Mouse (Mus musculus) MEL (cell line): ENCODE results near the gene Asxl2.
A peak's percentile ranks its signal among the peaks of the same experiment; 100 is the strongest.

Experiments
- CTCF ChIP-seq, 3 experiments: IDR thresholded peaks in 2 of 3; conservative IDR thresholded peaks in 1 of 3; 2 replicates each; pipeline ENCODE4 v1.5.1; 2011 to 2012; ENCODE audit warnings: low read length in 3 of 3, low read depth in 2 of 3, mild to moderate bottlenecking in 2 of 3, improper control_type of control experiment in 1 of 3, inconsistent platforms in 1 of 3, mixed read lengths in 1 of 3, moderate library complexity in 1 of 3; ENCODE audit not compliant: control insufficient read depth in 1 of 3, insufficient read depth in 1 of 3, poor library complexity in 1 of 3, severe bottlenecking in 1 of 3
- POLR2A ChIP-seq, 2 experiments: IDR thresholded peaks; 2 replicates each; pipeline ENCODE4 v1.6.1; 2011 to 2012; ENCODE audit warnings: low read length in 2 of 2, mild to moderate bottlenecking in 2 of 2, control low read depth in 1 of 2, improper control_type of control experiment in 1 of 2, low read depth in 1 of 2, moderate library complexity in 1 of 2; ENCODE audit not compliant: control insufficient read depth in 1 of 2, insufficient read depth in 1 of 2, poor library complexity in 1 of 2
- RCOR1 ChIP-seq: IDR thresholded peaks from 2 replicates; pipeline ENCODE4 v1.6.1; 2012; ENCODE audit warnings: low read depth, mild to moderate bottlenecking, inconsistent platforms, low read length, improper control_type of control experiment
- SIN3A ChIP-seq: IDR thresholded peaks from 2 replicates; pipeline ENCODE4 v1.6.1; 2012; ENCODE audit warnings: low read length, improper control_type of control experiment, inconsistent platforms

GRCm38 (mm10) chr12:3430985-3431384, 4.3 kb downstream of the Asxl2 start:
- TF ChIP-seq SIN3A (no peak), CTCF (IDR thresholded peaks at IDR 0.05 in 2 of 3, conservative IDR thresholded peaks at IDR 0.05 in 1 of 3; ENCODE audit: control insufficient read depth in 1 of 3, insufficient read depth in 1 of 3, low read depth in 2 of 3, low read length in 3 of 3, poor library complexity in 1 of 3, severe bottlenecking in 1 of 3) (peak in 2 of 3 experiments; percentile 24 to 33; a peak in 3 of 6 replicates), POLR2A (IDR thresholded peaks at IDR 0.05; ENCODE audit: control insufficient read depth in 1 of 2, insufficient read depth in 1 of 2, low read depth in 1 of 2, low read length in 2 of 2, poor library complexity in 1 of 2) (no peak), RCOR1 (no peak)
